Mouse (Mus musculus): ENCODE data around the gene Ino80. TPM values are rescaled to one million over a fixed set of nuclear protein-coding genes. Genes with fewer than 3 reads are reported as not detected.

Ino80 gene
- total RNA-seq, 2 experiments from 2014 or later = 11.5 to 14.8 TPM

- intact Hi-C loops (cut with DNase I) = no loop called here
- Histone ChIP-seq H3K4me3 (peak overlapping the region; percentile 83), H3K27ac (peak overlapping the region; percentile 88)
- TF ChIP-seq CTCF (IDR thresholded peaks at IDR 0.05) = no peak
- no peak for DNase-seq
These were observed 141.5 kb downstream of the Ino80 start for GRCm38 (mm10) chr2:119336002-119336401.

GRCm38 (mm10) chr2:119335535-119335934 lies 142.0 kb downstream of the Ino80 start:
- Histone ChIP-seq H3K4me3 (peak overlapping the region; percentile 83), H3K27ac (peak overlapping the region; percentile 88)
- TF ChIP-seq CTCF (IDR thresholded peaks at IDR 0.05) = no peak
- no peak for DNase-seq
- intact Hi-C loops (cut with DNase I) = no loop called here

GRCm38 (mm10) chr2:119334964-119335525 lies 142.4 kb downstream of the Ino80 start:
- no peak for TF ChIP-seq CTCF (IDR thresholded peaks at IDR 0.05)
- H3K4me3 ChIP-seq = peak overlapping the region; percentile 83
- intact Hi-C loops (cut with DNase I) = no loop called here
- no peak for DNase-seq
- peak overlapping the region; percentile 88 for H3K27ac ChIP-seq

- DNase-seq = no peak
- H3K27ac ChIP-seq = peak overlapping the region; percentile 88
- no peak for TF ChIP-seq CTCF (IDR thresholded peaks at IDR 0.05)
- intact Hi-C loops (cut with DNase I) = no loop called here
- peak overlapping the region; percentile 83 for H3K4me3 ChIP-seq
These were observed 143.4 kb downstream of the Ino80 start for GRCm38 (mm10) chr2:119334135-119334534.

GRCm38 (mm10) chr2:119332177-119332661 lies 145.3 kb downstream of the Ino80 start:
- no peak for TF ChIP-seq CTCF (IDR thresholded peaks at IDR 0.05)
- H3K4me3 ChIP-seq = peak overlapping the region; percentile 62
- H3K27ac ChIP-seq = peak overlapping the region; percentile 63
- intact Hi-C loops (cut with DNase I) = no loop called here
- DNase-seq = no peak

GRCm38 (mm10) chr2:119330795-119331194 lies 146.7 kb downstream of the Ino80 start:
- Histone ChIP-seq H3K27ac (peak overlapping the region; percentile 63), H3K4me3 (peak overlapping the region; percentile 62)
- no peak for DNase-seq
- no peak for TF ChIP-seq CTCF (IDR thresholded peaks at IDR 0.05)
- intact Hi-C loops (cut with DNase I) = no loop called here

GRCm38 (mm10) chr2:119329123-119329817 lies 148.2 kb downstream of the Ino80 start:
- no peak for TF ChIP-seq CTCF (IDR thresholded peaks at IDR 0.05)
- intact Hi-C loops (cut with DNase I) = no loop called here
- peak overlapping the region; percentile 83 for H3K27ac ChIP-seq
- DNase-seq = no peak
- H3K4me3 ChIP-seq = peak overlapping the region; percentile 81

GRCm38 (mm10) chr2:119328546-119328945 lies 148.9 kb downstream of the Ino80 start:
- H3K27ac ChIP-seq = peak overlapping the region; percentile 83
- TF ChIP-seq CTCF (IDR thresholded peaks at IDR 0.05) = no peak
- intact Hi-C loops (cut with DNase I) = no loop called here
- H3K4me3 ChIP-seq = peak overlapping the region; percentile 81
- DNase-seq = no peak

- H3K27ac ChIP-seq = peak overlapping the region; percentile 83
- DNase-seq = no peak
- intact Hi-C loops (cut with DNase I) = no loop called here
- H3K4me3 ChIP-seq = peak overlapping the region; percentile 81
- TF ChIP-seq CTCF (IDR thresholded peaks at IDR 0.05) = no peak
These were observed 149.5 kb downstream of the Ino80 start for GRCm38 (mm10) chr2:119327942-119328526.

- peak overlapping the region; percentile 81 for H3K4me3 ChIP-seq
- intact Hi-C loops (cut with DNase I) = no loop called here
- DNase-seq = peak; percentile 73
- H3K27ac ChIP-seq = peak overlapping the region; percentile 83
- TF ChIP-seq CTCF (IDR thresholded peaks at IDR 0.05) = peak; percentile 56
These were observed 150.4 kb downstream of the Ino80 start for GRCm38 (mm10) chr2:119327102-119327480.

GRCm38 (mm10) chr2:119326161-119327101 lies 151.1 kb downstream of the Ino80 start:
- peak overlapping the region; percentile 83 for H3K27ac ChIP-seq

GRCm38 (mm10) chr2:119325568-119326143 lies 151.8 kb downstream of the Ino80 start, which contains the start of gene Dll4:
TSS of gene Dll4 (plus strand) at chr2:119325784.
- peak within 1 kb of the TSS; percentile 83 for H3K27ac ChIP-seq
- peak; percentile 69 for DNase-seq
- intact Hi-C loops (cut with DNase I) = loop anchor here (1.0 kb wide), 1 partner anchor 25 kb away; no protein-coding TSS in a partner anchor

More at GRCm38 (mm10) chr2:119326161-119327101, 151.1 kb downstream of the Ino80 start:
- no peak for DNase-seq
- H3K4me3 ChIP-seq = peak overlapping the region; percentile 81
- intact Hi-C loops (cut with DNase I) = no loop called here
- TF ChIP-seq CTCF (IDR thresholded peaks at IDR 0.05) = no peak

More at GRCm38 (mm10) chr2:119325568-119326143, 151.8 kb downstream of the Ino80 start, which contains the start of gene Dll4:
- TF ChIP-seq CTCF (IDR thresholded peaks at IDR 0.05) = peak; percentile 32
- H3K4me3 ChIP-seq = peak within 1 kb of the TSS; percentile 81

Data from gastrocnemius, adult 2 months (tissue).